ENCODE assay signal across 19 mouse cellular contexts in the genomic region with DNA sequence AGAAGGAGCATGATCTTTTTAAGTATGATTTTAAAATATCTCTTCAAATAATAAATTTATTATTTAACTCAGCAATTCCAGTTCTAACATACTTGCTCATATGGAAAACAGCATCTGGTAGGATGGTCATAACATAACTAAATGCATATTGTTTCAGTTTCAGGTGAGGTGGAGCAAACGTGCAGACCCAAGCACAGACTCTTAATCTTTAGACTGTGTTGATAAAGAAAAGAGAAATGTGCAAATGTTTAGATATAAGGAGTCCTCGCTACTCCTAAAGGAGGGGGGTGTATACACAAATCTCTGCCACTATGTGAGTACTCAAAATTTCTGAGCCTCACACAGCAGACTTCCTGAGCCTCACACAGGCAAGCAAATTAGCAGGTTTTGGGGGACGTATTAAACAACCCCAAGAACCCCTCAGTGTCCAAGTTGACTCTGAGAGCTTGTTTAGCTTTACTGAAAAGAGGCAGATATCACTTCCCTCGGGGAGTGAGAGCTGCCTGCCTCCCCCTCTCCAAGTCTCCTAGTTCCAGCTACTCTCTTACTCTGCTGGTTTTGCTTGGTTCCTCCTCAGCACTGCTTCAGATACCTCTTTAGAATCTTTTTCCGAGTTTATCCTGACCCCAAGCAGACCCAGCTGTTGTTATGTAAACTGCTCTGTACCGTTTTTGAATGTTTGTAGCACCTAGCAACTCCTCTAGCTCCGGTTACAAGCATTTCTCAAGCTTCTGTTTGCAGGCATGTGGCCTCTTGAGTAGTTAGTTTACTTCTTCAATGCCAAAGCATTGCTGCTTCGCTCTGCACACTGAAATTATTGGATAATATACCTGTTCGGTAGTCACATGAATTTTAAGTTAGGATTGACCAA. TPM values are rescaled to one million over a fixed set of nuclear protein-coding genes. Genes with fewer than 3 reads are reported as not detected.
DNase-seq lines count a peak whose midpoint lies in the region; ATAC-seq lines count a peak whose summit lies in the region.
"Had no signal": no experiment of that assay in that cellular context is flagged by ENCODE, and none has a peak within 500 bp of the region (broad histone marks: within the 10 kb centered on the region; RNA-seq: fewer than 3 reads in every experiment).

No protein-coding gene starts in this region.

- no peak overlapping the region for H3K27ac ChIP-seq in heart, embryonic 14.5 days (replicated peaks in 1 of 2; ENCODE audit: control insufficient read depth in 1 of 2, insufficient read depth in 1 of 2, low read depth in 2 of 2, low read length in 2 of 2)
- H3K27ac ChIP-seq in forebrain, embryonic 13.5 days = no peak overlapping the region
- H3K27ac ChIP-seq: forebrain, embryonic 10.5 days; heart, embryonic 13.5 days; hindbrain, embryonic 10.5 days; kidney, embryonic 15.5 days; neural tube, embryonic 13.5 days had no signal

- 40% methylated on average over 9 of the region's 9 CpGs for WGBS in heart, embryonic 14.5 days
- WGBS in forebrain, embryonic 13.5 days = 58% methylated on average over 9 of the region's 9 CpGs

- H3K4me1 ChIP-seq in heart, embryonic 14.5 days (ENCODE audit: control insufficient read depth in 2 of 2, insufficient read depth in 2 of 2, low read length in 2 of 2) = peaks cover 3 to 7% of the 10 kb centered on the region in 2 experiments; a peak in 2 of 4 replicates
- H3K4me1 ChIP-seq in forebrain, embryonic 13.5 days = no peaks in the 10 kb centered on the region
- H3K4me1 ChIP-seq: forebrain, embryonic 10.5 days; hindbrain, embryonic 10.5 days; neural tube, embryonic 13.5 days had no signal

- 0 out of 2 replicates have a peak overlapping the region, but pooled peaks have one; percentile 9 for H3K4me2 ChIP-seq in heart, embryonic 14.5 days (ENCODE audit: low read length)
- no peak overlapping the region for H3K4me2 ChIP-seq in forebrain, embryonic 13.5 days
- H3K4me2 ChIP-seq: heart, embryonic 13.5 days; kidney, embryonic 15.5 days; neural tube, embryonic 13.5 days had no signal

- DNase-seq in heart, postnatal 10 days = no peak
- peak; percentile 61 for DNase-seq in lung, postnatal 25 days (ENCODE audit: low spot score)
- DNase-seq in lung, postnatal 14 days = no peak
- DNase-seq in yolk sac, embryonic 10.5 days (ENCODE audit: low spot score) = peak; percentile 6
- DNase-seq in thymus, postnatal 25 days = no peak
- DNase-seq: adrenal gland, postnatal 36 days; cerebellum, adult 11-12 months; cerebellum, postnatal 25 days; midbrain, embryonic 14.5 days; right cerebral cortex, postnatal 14 days had no signal

- H3K27me3 ChIP-seq in heart, embryonic 14.5 days (ENCODE audit: control insufficient read depth, insufficient read depth, low read length) = no peaks in the 10 kb centered on the region
- H3K27me3 ChIP-seq in forebrain, embryonic 13.5 days = no peaks in the 10 kb centered on the region
- H3K27me3 ChIP-seq: heart, embryonic 13.5 days; kidney, embryonic 15.5 days; neural tube, embryonic 13.5 days had no signal

- intact Hi-C loops in heart, postnatal 10 days (cut with DNase I) = no loop called here

- no peak overlapping the region for H3K9ac ChIP-seq in heart, embryonic 14.5 days (ENCODE audit: low read length)
- H3K9ac ChIP-seq in forebrain, embryonic 13.5 days = no peak overlapping the region
- H3K9ac ChIP-seq: heart, embryonic 13.5 days; kidney, embryonic 15.5 days; neural tube, embryonic 13.5 days had no signal

- H3K4me3 ChIP-seq in heart, embryonic 14.5 days (ENCODE audit: control insufficient read depth in 1 of 2, insufficient read depth in 1 of 2, low read depth in 1 of 2, low read length in 2 of 2) = no peak overlapping the region
- no peak overlapping the region for H3K4me3 ChIP-seq in forebrain, embryonic 13.5 days
- H3K4me3 ChIP-seq: forebrain, embryonic 10.5 days; heart, embryonic 13.5 days; hindbrain, embryonic 10.5 days; kidney, embryonic 15.5 days; neural tube, embryonic 13.5 days had no signal

- no peaks in the 10 kb centered on the region for H3K9me3 ChIP-seq in heart, embryonic 14.5 days (ENCODE audit: control insufficient read depth, low read length)
- no peaks in the 10 kb centered on the region for H3K9me3 ChIP-seq in forebrain, embryonic 13.5 days (replicated peaks)
- H3K9me3 ChIP-seq: forebrain, embryonic 10.5 days; heart, embryonic 13.5 days; hindbrain, embryonic 10.5 days; kidney, embryonic 15.5 days; neural tube, embryonic 13.5 days had no signal

- no peaks in the 10 kb centered on the region for H3K36me3 ChIP-seq in heart, embryonic 14.5 days (ENCODE audit: control insufficient read depth, insufficient read depth, low read length)
- H3K36me3 ChIP-seq in forebrain, embryonic 13.5 days (ENCODE audit: poor library complexity, severe bottlenecking) = no peaks in the 10 kb centered on the region
- H3K36me3 ChIP-seq: forebrain, embryonic 10.5 days; heart, embryonic 13.5 days; hindbrain, embryonic 10.5 days; kidney, embryonic 15.5 days; neural tube, embryonic 13.5 days had no signal

- ATAC-seq in heart, embryonic 14.5 days (ENCODE audit: insufficient number of reproducible peaks, insufficient read depth, low FRiP score, low read depth) = no peak
- peak; percentile 40 for ATAC-seq in granulocyte monocyte progenitor cell, adult 5-6 weeks (replicated peaks; ENCODE audit: poor library complexity, severe bottlenecking)
- no peak for ATAC-seq in forebrain, embryonic 13.5 days
- ATAC-seq: Patski had no signal

RNA-seq across cellular contexts. Expression of gene Alcam, which starts 10.0 kb away (rescaled TPM):
- polyA plus RNA-seq in heart, embryonic 14.5 days (2014; fragmentation: Nextera tagmentation; extraction: Ambion mirVana) = 14.7 and 21.2 TPM in 2 replicates
- total RNA-seq in heart, postnatal 10 days (2021) = 1 to 10 TPM; 5.2 to 5.3 TPM
- 10.9 and 28.9 TPM in 2 replicates for total RNA-seq in granulocyte monocyte progenitor cell, adult 5-6 weeks (2014; fragmentation: Nextera tagmentation)
- total RNA-seq in granulocyte monocyte progenitor cell, adult 5-6 weeks (2017) = 45.0 and 45.8 TPM in 2 replicates
- polyA plus RNA-seq in forebrain, embryonic 13.5 days (2015; fragmentation: Nextera tagmentation; extraction: Ambion mirVana) = 15.2 and 16.1 TPM in 2 replicates

Comparison
In these comparisons a context has a peak if more than half of its experiments do, and no peak if none do; other contexts are left out.
1. DNase-seq: peak in lung, postnatal 25 days (single experiment) and yolk sac, embryonic 10.5 days (single experiment); none in heart, postnatal 10 days (0 of 2), lung, postnatal 14 days (single experiment) and thymus, postnatal 25 days (single experiment).